Mouse (Mus musculus) embryo, embryonic 11.5 days (tissue): Measurements from ENCODE around the gene Cox6b2.

Experiments
- DNase-seq: peaks from one replicate; pipeline ENCODE4 v3.0.0-alpha.2; 2012; ENCODE audit warnings: low read depth, low spot score

Gene Cox6b2

DNA sequence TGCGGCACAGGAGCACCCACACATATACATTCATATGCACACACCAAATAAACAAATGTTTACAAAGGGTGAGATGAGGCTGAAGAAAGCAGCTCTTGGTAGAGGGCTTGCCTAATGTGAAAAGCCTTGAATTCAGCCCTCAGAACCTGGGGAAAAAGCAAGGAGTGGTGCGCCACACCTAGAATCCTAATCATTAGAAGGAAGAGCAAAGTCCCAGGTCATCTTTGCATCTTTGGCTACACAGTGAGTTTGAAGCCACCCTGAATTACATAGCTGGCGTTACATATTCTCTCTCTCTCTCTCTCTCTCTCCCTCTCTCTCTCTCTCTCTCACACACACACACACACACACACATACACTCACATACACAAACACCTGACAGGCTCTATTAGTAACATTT is 33.6 kb downstream of the Cox6b2 start:
- DNase-seq, result no peak

DNA sequence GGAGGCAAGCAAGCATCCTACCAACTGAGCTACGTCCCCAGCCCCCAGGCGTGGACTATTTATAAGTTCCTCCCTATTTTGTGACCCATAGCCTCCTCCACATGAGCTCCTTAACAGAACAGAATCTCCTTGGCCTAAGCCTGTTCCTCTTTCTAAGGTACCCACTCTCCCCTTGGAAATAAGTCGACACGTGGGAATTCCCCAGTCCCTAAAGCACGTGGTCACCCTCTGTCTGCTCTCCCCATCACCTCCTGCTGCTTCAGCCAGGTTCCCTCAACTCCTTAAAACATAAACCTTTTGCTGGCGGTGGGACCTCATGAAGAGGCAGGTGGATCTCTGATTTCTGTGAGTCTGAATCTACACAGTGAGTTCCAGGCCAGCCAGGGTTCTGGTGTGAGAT is 35.9 kb downstream of the Cox6b2 start:
- DNase-seq, result no peak

DNA sequence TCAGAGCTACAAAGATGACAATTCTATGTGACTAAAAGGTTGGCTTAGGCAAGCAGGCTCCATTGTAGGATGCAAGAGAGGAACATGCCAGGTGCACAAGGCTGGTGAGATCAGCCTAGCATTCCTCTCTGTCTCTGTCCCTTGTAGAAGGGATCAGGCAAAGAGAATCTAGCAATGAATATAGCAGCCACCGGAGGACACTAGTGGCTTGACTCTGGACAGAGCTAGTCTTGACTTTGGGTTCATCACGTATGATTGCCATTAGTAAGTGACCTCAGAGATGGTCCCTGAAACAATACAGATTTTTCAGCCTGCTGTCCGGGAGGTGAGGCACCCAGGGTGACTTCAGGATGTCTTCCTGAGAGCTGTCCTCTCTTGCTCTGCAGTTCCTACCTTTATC is 40.3 kb downstream of the Cox6b2 start:
- no peak for DNase-seq

DNA sequence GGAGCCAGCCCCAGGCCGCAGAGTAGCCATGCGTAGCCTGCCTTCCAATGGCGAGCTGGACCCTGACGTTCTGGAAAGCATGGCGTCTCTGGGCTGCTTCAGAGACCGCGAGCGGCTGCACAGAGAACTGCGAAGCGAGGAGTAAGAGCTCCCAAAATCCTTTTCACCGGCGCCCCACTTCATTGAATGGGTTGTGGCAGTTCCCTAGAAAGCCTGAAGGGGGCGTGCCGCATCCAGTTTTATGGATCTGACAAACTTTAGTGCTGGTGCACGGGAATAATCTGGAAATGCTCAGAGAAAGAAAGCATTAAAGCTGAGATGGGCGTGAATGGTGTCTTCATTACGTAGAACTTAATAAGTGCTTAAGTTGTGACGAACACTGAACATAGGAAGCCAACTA is 47.8 kb downstream of the Cox6b2 start:
- no peak for DNase-seq

DNA sequence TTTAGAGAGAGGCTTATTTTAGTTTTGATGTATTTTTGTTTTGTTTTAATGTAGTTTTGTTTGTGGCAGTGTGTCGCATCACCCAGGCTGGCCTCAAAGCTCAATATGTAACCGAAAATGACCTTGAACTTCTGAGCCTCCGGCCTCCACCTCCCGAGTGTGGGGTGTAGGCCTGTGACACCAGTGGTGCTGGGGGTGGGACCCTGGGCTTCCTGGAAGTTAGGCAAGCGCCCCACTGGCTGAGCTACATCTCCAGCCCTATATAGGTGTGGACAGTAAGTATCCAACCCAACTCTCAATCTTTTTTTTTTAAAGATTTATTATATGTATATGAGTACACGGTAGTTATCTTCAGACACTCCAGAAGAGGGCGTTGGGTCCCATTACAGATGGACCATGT is 49.7 kb downstream of the Cox6b2 start:
- DNase-seq, result no peak

DNA sequence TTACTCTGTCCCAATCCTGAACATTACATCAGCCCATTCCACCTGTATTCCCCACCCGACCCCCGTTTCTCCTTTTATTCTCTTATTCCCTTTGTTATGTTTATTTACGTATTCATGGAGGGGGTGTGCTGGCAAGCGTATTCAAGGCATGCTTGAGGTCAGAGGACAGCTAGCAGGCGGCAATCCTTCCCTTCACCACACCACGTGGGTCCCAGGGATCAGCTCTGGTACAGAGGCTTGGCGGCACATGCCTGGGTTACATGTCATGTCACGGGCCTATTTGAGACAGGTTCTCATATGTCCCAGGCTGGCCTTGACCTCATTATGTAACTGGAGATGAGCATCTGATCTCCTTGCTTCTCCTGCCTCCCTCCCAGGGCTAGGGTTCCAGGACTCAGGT is 50.6 kb downstream of the Cox6b2 start:
- DNase-seq, result no peak
